Mouse (Mus musculus): ENCODE measurements at regions not wholly inside any gene's neighbourhood (a gene's known extent, or its start where the extent isn't known, plus 50 kb on each side); places are given as distances from the start of the nearest gene placed in this dataset.

- no peaks in the 10 kb centered on the region for H3K79me2 ChIP-seq (ENCODE audit: control insufficient read depth, insufficient read depth)
- no peaks in the 10 kb centered on the region for H3K79me3 ChIP-seq (ENCODE audit: low read depth)
- no peak overlapping the region for H3ac ChIP-seq (ENCODE audit: control insufficient read depth, insufficient read length, low read depth)
- no peaks in the 10 kb centered on the region for H3K36me3 ChIP-seq (ENCODE audit: control insufficient read depth, insufficient read depth)
- no peaks in the 10 kb centered on the region for H3K27me3 ChIP-seq (ENCODE audit: control insufficient read depth, insufficient read depth, insufficient read length)
- H3K4me3 ChIP-seq (ENCODE audit: insufficient read depth, poor library complexity, severe bottlenecking), result no peak overlapping the region
- no peak for TF ChIP-seq USF1 (IDR thresholded peaks at IDR 0.05; ENCODE audit: low read depth)
- TF ChIP-seq FOSL1 (IDR thresholded peaks at IDR 0.05; ENCODE audit: insufficient read depth, low read length, poor library complexity, severe bottlenecking), result no peak
- TF ChIP-seq MYOD1 (IDR thresholded peaks at IDR 0.05; ENCODE audit: control insufficient read depth, insufficient read length, low read depth), result no peak
- TF ChIP-seq CTCF (IDR thresholded peaks at IDR 0.05; ENCODE audit: control insufficient read depth, insufficient read depth, insufficient read length), result no peak
- TF ChIP-seq MAX (IDR thresholded peaks at IDR 0.05), result no peak
- no peak for TF ChIP-seq MYOG (IDR thresholded peaks at IDR 0.05; ENCODE audit: control insufficient read depth, extremely low read depth, insufficient read length)
Observed at GRCm38 (mm10) chr3:34551069-34551468, 99.1 kb upstream of the Sox2 start.

GRCm38 (mm10) chr3:34550189-34550588 lies 100.0 kb upstream of the Sox2 start:
- Histone ChIP-seq H3K79me2 (ENCODE audit: control insufficient read depth, insufficient read depth) (no peaks in the 10 kb centered on the region), H3K36me3 (ENCODE audit: control insufficient read depth, insufficient read depth) (no peaks in the 10 kb centered on the region), H3ac (ENCODE audit: control insufficient read depth, insufficient read length, low read depth) (no peak overlapping the region), H3K4me3 (ENCODE audit: insufficient read depth, poor library complexity, severe bottlenecking) (no peak overlapping the region), H3K27me3 (ENCODE audit: control insufficient read depth, insufficient read depth, insufficient read length) (no peaks in the 10 kb centered on the region), H3K79me3 (ENCODE audit: low read depth) (no peaks in the 10 kb centered on the region)
- TF ChIP-seq FOSL1 (IDR thresholded peaks at IDR 0.05; ENCODE audit: insufficient read depth, low read length, poor library complexity, severe bottlenecking), result no peak
- no peak for TF ChIP-seq MYOG (IDR thresholded peaks at IDR 0.05; ENCODE audit: control insufficient read depth, extremely low read depth, insufficient read length)
- no peak for TF ChIP-seq MAX (IDR thresholded peaks at IDR 0.05)
- no peak for TF ChIP-seq CTCF (IDR thresholded peaks at IDR 0.05; ENCODE audit: control insufficient read depth, insufficient read depth, insufficient read length)
- TF ChIP-seq CEBPB (IDR thresholded peaks at IDR 0.05; ENCODE audit: low read depth), result no peak

- Histone ChIP-seq H3K27me3 (ENCODE audit: control insufficient read depth, insufficient read depth, insufficient read length) (no peaks in the 10 kb centered on the region), H3K79me3 (ENCODE audit: low read depth) (no peaks in the 10 kb centered on the region), H3K36me3 (ENCODE audit: control insufficient read depth, insufficient read depth) (no peaks in the 10 kb centered on the region), H3K79me2 (ENCODE audit: control insufficient read depth, insufficient read depth) (no peaks in the 10 kb centered on the region), H3ac (ENCODE audit: control insufficient read depth, insufficient read length, low read depth) (no peak overlapping the region), H3K4me3 (ENCODE audit: insufficient read depth, poor library complexity, severe bottlenecking) (no peak overlapping the region)
- TF ChIP-seq USF1 (IDR thresholded peaks at IDR 0.05; ENCODE audit: low read depth) (no peak), CEBPB (IDR thresholded peaks at IDR 0.05; ENCODE audit: low read depth) (no peak), FOSL1 (IDR thresholded peaks at IDR 0.05; ENCODE audit: insufficient read depth, low read length, poor library complexity, severe bottlenecking) (no peak), MAX (IDR thresholded peaks at IDR 0.05) (no peak), MYOD1 (IDR thresholded peaks at IDR 0.05; ENCODE audit: control insufficient read depth, insufficient read length, low read depth) (no peak), CTCF (IDR thresholded peaks at IDR 0.05; ENCODE audit: control insufficient read depth, insufficient read depth, insufficient read length) (no peak), MYOG (IDR thresholded peaks at IDR 0.05; ENCODE audit: control insufficient read depth, extremely low read depth, insufficient read length) (no peak)
Observed at GRCm38 (mm10) chr3:34532451-34532850, 117.8 kb upstream of the Sox2 start.

- no peaks in the 10 kb centered on the region for H3K79me2 ChIP-seq (ENCODE audit: control insufficient read depth, insufficient read depth)
- TF ChIP-seq CTCF (IDR thresholded peaks at IDR 0.05; ENCODE audit: control insufficient read depth, insufficient read depth, insufficient read length) (no peak), MAX (IDR thresholded peaks at IDR 0.05) (no peak), CEBPB (IDR thresholded peaks at IDR 0.05; ENCODE audit: low read depth) (no peak), MYOD1 (IDR thresholded peaks at IDR 0.05; ENCODE audit: control insufficient read depth, insufficient read length, low read depth) (no peak), MYOG (IDR thresholded peaks at IDR 0.05; ENCODE audit: control insufficient read depth, extremely low read depth, insufficient read length) (no peak), USF1 (IDR thresholded peaks at IDR 0.05; ENCODE audit: low read depth) (no peak), FOSL1 (IDR thresholded peaks at IDR 0.05; ENCODE audit: insufficient read depth, low read length, poor library complexity, severe bottlenecking) (no peak)
- no peaks in the 10 kb centered on the region for H3K27me3 ChIP-seq (ENCODE audit: control insufficient read depth, insufficient read depth, insufficient read length)
- H3K36me3 ChIP-seq (ENCODE audit: control insufficient read depth, insufficient read depth), result no peaks in the 10 kb centered on the region
- no peaks in the 10 kb centered on the region for H3K79me3 ChIP-seq (ENCODE audit: low read depth)
- H3ac ChIP-seq (ENCODE audit: control insufficient read depth, insufficient read length, low read depth), result no peak overlapping the region
- H3K4me3 ChIP-seq (ENCODE audit: insufficient read depth, poor library complexity, severe bottlenecking), result no peak overlapping the region
Observed at GRCm38 (mm10) chr3:34531836-34532235, 118.4 kb upstream of the Sox2 start.

- Histone ChIP-seq H3K4me3 (ENCODE audit: insufficient read depth, poor library complexity, severe bottlenecking) (no peak overlapping the region), H3K36me3 (ENCODE audit: control insufficient read depth, insufficient read depth) (no peaks in the 10 kb centered on the region), H3ac (ENCODE audit: control insufficient read depth, insufficient read length, low read depth) (no peak overlapping the region), H3K27me3 (ENCODE audit: control insufficient read depth, insufficient read depth, insufficient read length) (no peaks in the 10 kb centered on the region), H3K79me2 (ENCODE audit: control insufficient read depth, insufficient read depth) (no peaks in the 10 kb centered on the region), H3K79me3 (ENCODE audit: low read depth) (no peaks in the 10 kb centered on the region)
- TF ChIP-seq MYOD1 (IDR thresholded peaks at IDR 0.05; ENCODE audit: control insufficient read depth, insufficient read length, low read depth), result no peak
- no peak for TF ChIP-seq CEBPB (IDR thresholded peaks at IDR 0.05; ENCODE audit: low read depth)
- TF ChIP-seq MYOG (IDR thresholded peaks at IDR 0.05; ENCODE audit: control insufficient read depth, extremely low read depth, insufficient read length), result no peak
- no peak for TF ChIP-seq FOSL1 (IDR thresholded peaks at IDR 0.05; ENCODE audit: insufficient read depth, low read length, poor library complexity, severe bottlenecking)
- no peak for TF ChIP-seq CTCF (IDR thresholded peaks at IDR 0.05; ENCODE audit: control insufficient read depth, insufficient read depth, insufficient read length)
- TF ChIP-seq MAX (IDR thresholded peaks at IDR 0.05), result no peak
- TF ChIP-seq USF1 (IDR thresholded peaks at IDR 0.05; ENCODE audit: low read depth), result no peak
Observed at GRCm38 (mm10) chr3:34527546-34527945, 122.7 kb upstream of the Sox2 start.

GRCm38 (mm10) chr3:34525730-34526129 lies 124.5 kb upstream of the Sox2 start:
- Histone ChIP-seq H3K79me3 (ENCODE audit: low read depth) (no peaks in the 10 kb centered on the region), H3K4me3 (ENCODE audit: insufficient read depth, poor library complexity, severe bottlenecking) (no peak overlapping the region), H3K36me3 (ENCODE audit: control insufficient read depth, insufficient read depth) (no peaks in the 10 kb centered on the region), H3K27me3 (ENCODE audit: control insufficient read depth, insufficient read depth, insufficient read length) (no peaks in the 10 kb centered on the region), H3K79me2 (ENCODE audit: control insufficient read depth, insufficient read depth) (no peaks in the 10 kb centered on the region), H3ac (ENCODE audit: control insufficient read depth, insufficient read length, low read depth) (no peak overlapping the region)
- TF ChIP-seq FOSL1 (IDR thresholded peaks at IDR 0.05; ENCODE audit: insufficient read depth, low read length, poor library complexity, severe bottlenecking) (no peak), MYOG (IDR thresholded peaks at IDR 0.05; ENCODE audit: control insufficient read depth, extremely low read depth, insufficient read length) (no peak), MYOD1 (IDR thresholded peaks at IDR 0.05; ENCODE audit: control insufficient read depth, insufficient read length, low read depth) (no peak), CEBPB (IDR thresholded peaks at IDR 0.05; ENCODE audit: low read depth) (no peak), MAX (IDR thresholded peaks at IDR 0.05) (no peak), CTCF (IDR thresholded peaks at IDR 0.05; ENCODE audit: control insufficient read depth, insufficient read depth, insufficient read length) (no peak), USF1 (IDR thresholded peaks at IDR 0.05; ENCODE audit: low read depth) (no peak)
